Mouse (Mus musculus): ENCODE data around the gene Ankrd12.

Gene Ankrd12

GRCm38 (mm10) chr17:65930158-65930826 is 146.6 kb downstream of the Ankrd12 start:
- no peak for DNase-seq (ENCODE audit: low read depth, low spot score)

- DNase-seq (ENCODE audit: low read depth, low spot score), result peak; percentile 70
These were observed 147.4 kb downstream of the Ankrd12 start for GRCm38 (mm10) chr17:65929319-65929978.

GRCm38 (mm10) chr17:65927077-65927476 is 149.8 kb downstream of the Ankrd12 start:
- no peak for DNase-seq (ENCODE audit: low read depth, low spot score)

- no peak for DNase-seq (ENCODE audit: low read depth, low spot score)
These were observed 152.7 kb downstream of the Ankrd12 start for GRCm38 (mm10) chr17:65924218-65924617.

GRCm38 (mm10) chr17:65921975-65922374 is 154.9 kb downstream of the Ankrd12 start:
- DNase-seq (ENCODE audit: low read depth, low spot score), result no peak

- no peak for DNase-seq (ENCODE audit: low read depth, low spot score)
These were observed 157.7 kb downstream of the Ankrd12 start for GRCm38 (mm10) chr17:65919235-65919634.

GRCm38 (mm10) chr17:65916135-65916668 is 160.7 kb downstream of the Ankrd12 start:
- DNase-seq (ENCODE audit: low read depth, low spot score), result no peak
